Mouse (Mus musculus): ENCODE data around the gene Gm11444. TPM values are rescaled to one million over a fixed set of nuclear protein-coding genes. Genes with fewer than 3 reads are reported as not detected.
A peak's percentile ranks its signal among the peaks of the same experiment; 100 is the strongest.

Gene Gm11444
- not detected in 2 replicates for polyA plus RNA-seq (2015; fragmentation: Nextera tagmentation; extraction: Ambion mirVana)

GRCm38 (mm10) chr11:85850233-85850632, at the start of gene Gm11444:
Gene Gm11444, minus strand, starts transcription at chr11:85850333.
- no peak within 1 kb of the TSS for H3K9ac ChIP-seq (replicated peaks; ENCODE audit: low read depth, low read length)
- no peak within 1 kb of the TSS; the same call in 1 of the 2 replicates for H3K4me3 ChIP-seq (replicated peaks; ENCODE audit: low read length)
- H3K27ac ChIP-seq (ENCODE audit: low read length): no peak within 1 kb of the TSS
- 88% methylated on average over 6 of the region's 6 CpGs for WGBS
- ATAC-seq: no peak
- no peaks in the 10 kb centered on the region for H3K9me3 ChIP-seq (ENCODE audit: control insufficient read depth, low read length)
- peaks cover 16% of the 10 kb centered on the region for H3K27me3 ChIP-seq (replicated peaks; ENCODE audit: control insufficient read depth, insufficient read depth, low read length)
- peaks cover 4% of the 10 kb centered on the region for H3K4me1 ChIP-seq (replicated peaks; ENCODE audit: control insufficient read depth, insufficient read depth, low read length)
- no peaks in the 10 kb centered on the region for H3K36me3 ChIP-seq (ENCODE audit: control insufficient read depth, insufficient read depth)
- peak within 1 kb of the TSS; percentile 62; the same call in 1 of the 2 replicates for H3K4me2 ChIP-seq (ENCODE audit: low read length)

GRCm38 (mm10) chr11:85896335-85896985, 46.3 kb upstream of the Gm11444 start:
- 32% methylated on average over 9 of the region's 13 CpGs for WGBS
- H3K9me3 ChIP-seq (ENCODE audit: control insufficient read depth, low read length): no peaks in the 10 kb centered on the region
- no peak overlapping the region for H3K9ac ChIP-seq (replicated peaks; ENCODE audit: low read depth, low read length)
- no peak for ATAC-seq
- no peak overlapping the region for H3K27ac ChIP-seq (ENCODE audit: low read length)
- peaks cover 70% of the 10 kb centered on the region for H3K27me3 ChIP-seq (replicated peaks; ENCODE audit: control insufficient read depth, insufficient read depth, low read length)
- H3K4me1 ChIP-seq (replicated peaks; ENCODE audit: control insufficient read depth, insufficient read depth, low read length): peaks cover 8% of the 10 kb centered on the region
- H3K4me3 ChIP-seq (replicated peaks; ENCODE audit: low read length): no peak overlapping the region
- no peak overlapping the region for H3K4me2 ChIP-seq (ENCODE audit: low read length)
- H3K36me3 ChIP-seq (ENCODE audit: control insufficient read depth, insufficient read depth): no peaks in the 10 kb centered on the region

GRCm38 (mm10) chr11:85894731-85895545, 44.8 kb upstream of the Gm11444 start:
- under 1% methylated on average over 43 of the region's 43 CpGs for WGBS
- no peak for ATAC-seq
- Histone ChIP-seq H3K4me1 (replicated peaks; ENCODE audit: control insufficient read depth, insufficient read depth, low read length) (peaks cover 8% of the 10 kb centered on the region), H3K27me3 (replicated peaks; ENCODE audit: control insufficient read depth, insufficient read depth, low read length) (peaks cover 72% of the 10 kb centered on the region), H3K4me3 (replicated peaks; ENCODE audit: low read length) (peak overlapping the region; percentile 2; the same call in 1 of the 2 replicates), H3K27ac (ENCODE audit: low read length) (no peak overlapping the region), H3K4me2 (ENCODE audit: low read length) (peak overlapping the region; percentile 34; the same call in 1 of the 2 replicates), H3K9ac (replicated peaks; ENCODE audit: low read depth, low read length) (no peak overlapping the region), H3K9me3 (ENCODE audit: control insufficient read depth, low read length) (no peaks in the 10 kb centered on the region), H3K36me3 (ENCODE audit: control insufficient read depth, insufficient read depth) (no peaks in the 10 kb centered on the region)

DNA sequence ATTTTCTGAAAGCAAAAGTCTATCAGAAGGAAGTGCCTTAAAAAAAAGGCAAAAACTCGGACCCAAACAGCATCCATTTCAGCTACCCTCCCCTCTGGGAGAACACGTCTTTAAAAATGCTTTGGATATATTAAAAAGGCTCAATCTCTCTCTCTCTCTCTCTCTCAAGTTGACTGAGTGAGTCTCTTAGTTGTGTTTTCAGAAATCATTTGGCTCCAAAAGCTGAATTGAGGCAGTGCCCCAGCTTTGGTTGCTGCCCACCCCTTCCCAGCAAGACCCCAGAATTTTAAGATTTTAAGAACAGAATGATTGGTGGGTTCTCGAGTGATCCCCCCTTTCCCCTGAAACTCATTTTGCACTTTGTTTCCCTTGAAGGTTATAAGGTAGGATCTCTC, 44.0 kb upstream of the Gm11444 start:
- no peak for ATAC-seq
- no peaks in the 10 kb centered on the region for H3K9me3 ChIP-seq (ENCODE audit: control insufficient read depth, low read length)
- 4% methylated on average over 3 of the region's 3 CpGs for WGBS
- H3K36me3 ChIP-seq (ENCODE audit: control insufficient read depth, insufficient read depth): no peaks in the 10 kb centered on the region
- no peak overlapping the region for H3K4me3 ChIP-seq (replicated peaks; ENCODE audit: low read length)
- no peak overlapping the region for H3K27ac ChIP-seq (ENCODE audit: low read length)
- H3K4me2 ChIP-seq (ENCODE audit: low read length): no peak overlapping the region
- H3K4me1 ChIP-seq (replicated peaks; ENCODE audit: control insufficient read depth, insufficient read depth, low read length): peaks cover 8% of the 10 kb centered on the region
- H3K27me3 ChIP-seq (replicated peaks; ENCODE audit: control insufficient read depth, insufficient read depth, low read length): peaks cover 78% of the 10 kb centered on the region
- H3K9ac ChIP-seq (replicated peaks; ENCODE audit: low read depth, low read length): no peak overlapping the region

DNA sequence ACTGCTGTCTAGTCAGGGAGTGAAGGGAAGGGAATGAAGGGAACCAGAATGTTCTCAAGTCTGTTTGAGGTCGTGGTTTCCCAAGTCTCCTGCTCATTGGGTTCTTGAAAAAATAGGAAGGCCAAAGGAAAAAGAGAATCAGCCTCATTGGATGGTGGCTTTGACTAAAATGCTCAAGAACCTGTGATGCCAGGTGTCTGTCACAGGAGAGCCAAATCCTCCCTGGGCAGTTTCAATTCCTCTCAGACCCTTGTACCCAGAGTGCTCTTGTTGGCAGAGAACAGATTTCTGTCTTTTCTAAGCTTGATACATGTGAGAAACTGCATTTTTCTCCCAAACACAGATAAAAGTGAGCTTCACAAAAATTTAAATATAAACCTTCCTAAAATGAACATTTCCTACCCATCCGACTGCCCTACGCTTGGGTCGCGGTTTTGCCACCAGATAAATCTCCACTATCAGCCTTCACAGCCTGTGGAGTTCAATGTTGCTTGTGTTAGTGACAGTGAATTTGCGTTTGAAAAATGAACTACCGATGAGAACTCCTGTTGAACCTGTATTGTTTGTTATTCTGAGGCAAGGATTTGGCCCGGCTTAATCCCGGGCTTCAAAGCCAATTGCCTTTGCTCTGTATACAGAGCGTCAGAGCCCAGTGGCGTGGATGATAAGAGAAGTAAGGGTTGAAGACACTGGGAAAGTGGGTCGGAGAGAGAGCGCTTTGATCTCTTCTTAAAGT, 43.4 kb upstream of the Gm11444 start:
- H3K9me3 ChIP-seq (ENCODE audit: control insufficient read depth, low read length): no peaks in the 10 kb centered on the region
- no peaks in the 10 kb centered on the region for H3K36me3 ChIP-seq (ENCODE audit: control insufficient read depth, insufficient read depth)
- no peak overlapping the region for H3K27ac ChIP-seq (ENCODE audit: low read length)
- peaks cover 83% of the 10 kb centered on the region for H3K27me3 ChIP-seq (replicated peaks; ENCODE audit: control insufficient read depth, insufficient read depth, low read length)
- no peak for ATAC-seq
- WGBS: 4% methylated on average over 13 of the region's 13 CpGs
- no peak overlapping the region for H3K9ac ChIP-seq (replicated peaks; ENCODE audit: low read depth, low read length)
- peaks cover 8% of the 10 kb centered on the region for H3K4me1 ChIP-seq (replicated peaks; ENCODE audit: control insufficient read depth, insufficient read depth, low read length)
- H3K4me2 ChIP-seq (ENCODE audit: low read length): no peak overlapping the region
- H3K4me3 ChIP-seq (replicated peaks; ENCODE audit: low read length): no peak overlapping the region

- ATAC-seq: no peak
Observed at GRCm38 (mm10) chr11:85892771-85893170, 42.6 kb upstream of the Gm11444 start.

DNA sequence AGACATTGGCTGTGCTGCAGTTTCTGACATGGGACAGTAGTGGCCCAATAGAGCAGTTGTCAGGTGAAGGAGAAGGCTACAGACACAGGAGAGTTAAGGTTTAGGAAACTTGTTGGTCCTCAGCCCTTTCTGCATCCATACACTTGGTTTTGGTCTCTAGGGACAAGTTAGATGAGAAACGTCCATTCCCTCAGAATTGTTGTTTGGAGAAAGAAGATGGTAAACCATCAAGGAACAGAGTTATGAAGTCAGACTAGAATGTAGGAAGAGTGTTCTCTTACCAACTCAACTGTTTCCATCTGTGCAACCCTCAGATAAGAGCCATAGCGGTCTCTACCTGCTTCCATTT, 41.5 kb upstream of the Gm11444 start:
- Histone ChIP-seq H3K9me3 (ENCODE audit: control insufficient read depth, low read length) (no peaks in the 10 kb centered on the region), H3K9ac (replicated peaks; ENCODE audit: low read depth, low read length) (no peak overlapping the region), H3K4me3 (replicated peaks; ENCODE audit: low read length) (no peak overlapping the region), H3K36me3 (ENCODE audit: control insufficient read depth, insufficient read depth) (no peaks in the 10 kb centered on the region), H3K4me1 (replicated peaks; ENCODE audit: control insufficient read depth, insufficient read depth, low read length) (peaks cover 12% of the 10 kb centered on the region), H3K4me2 (ENCODE audit: low read length) (no peak overlapping the region), H3K27ac (ENCODE audit: low read length) (no peak overlapping the region), H3K27me3 (replicated peaks; ENCODE audit: control insufficient read depth, insufficient read depth, low read length) (peaks cover 71% of the 10 kb centered on the region)
- ATAC-seq: no peak
- 4% methylated on average over 2 of the region's 2 CpGs for WGBS

More at GRCm38 (mm10) chr11:85892771-85893170, 42.6 kb upstream of the Gm11444 start:
- no peaks in the 10 kb centered on the region for H3K9me3 ChIP-seq (ENCODE audit: control insufficient read depth, low read length)
- H3K27me3 ChIP-seq (replicated peaks; ENCODE audit: control insufficient read depth, insufficient read depth, low read length): peaks cover 81% of the 10 kb centered on the region
- H3K4me2 ChIP-seq (ENCODE audit: low read length): no peak overlapping the region
- no peak overlapping the region for H3K9ac ChIP-seq (replicated peaks; ENCODE audit: low read depth, low read length)
- H3K4me1 ChIP-seq (replicated peaks; ENCODE audit: control insufficient read depth, insufficient read depth, low read length): peaks cover 12% of the 10 kb centered on the region
- WGBS: 2% methylated on average over 6 of the region's 6 CpGs
- H3K36me3 ChIP-seq (ENCODE audit: control insufficient read depth, insufficient read depth): no peaks in the 10 kb centered on the region
- no peak overlapping the region for H3K4me3 ChIP-seq (replicated peaks; ENCODE audit: low read length)
- no peak overlapping the region for H3K27ac ChIP-seq (ENCODE audit: low read length)

DNA sequence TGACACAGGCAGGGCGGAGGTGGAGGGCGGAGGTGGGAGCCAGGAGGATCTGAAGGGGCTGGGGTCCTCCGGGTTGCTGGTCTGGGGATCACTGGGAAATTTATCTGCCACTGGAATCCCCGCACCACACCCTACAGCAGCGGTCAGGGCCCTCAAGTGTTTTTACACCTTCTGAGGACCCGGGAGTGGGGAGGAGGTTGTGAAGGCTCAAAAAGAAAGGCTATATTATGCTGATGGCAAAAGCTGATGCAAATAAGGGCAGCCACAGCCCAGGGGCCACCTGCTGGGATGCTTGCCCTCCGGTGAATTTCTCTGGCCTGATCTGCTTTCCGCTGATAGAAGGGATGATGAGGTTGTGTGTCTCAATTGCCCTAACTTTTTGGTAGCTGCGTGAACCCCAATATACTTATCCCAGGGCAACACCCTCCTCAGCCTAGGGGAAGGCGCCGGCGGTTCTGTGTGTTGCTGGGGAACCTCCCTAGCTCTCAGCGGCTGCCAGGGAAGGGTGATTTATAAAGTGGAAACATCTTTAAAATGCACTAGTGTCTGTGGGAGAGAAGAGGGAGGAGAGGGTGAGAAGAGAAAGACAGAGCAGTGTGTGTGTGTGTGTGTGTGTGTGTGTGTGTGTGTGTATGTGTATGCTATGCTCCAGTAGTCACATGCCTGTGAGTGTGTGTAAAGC, 41.0 kb upstream of the Gm11444 start:
- peaks cover 71% of the 10 kb centered on the region for H3K27me3 ChIP-seq (replicated peaks; ENCODE audit: control insufficient read depth, insufficient read depth, low read length)
- no peak overlapping the region for H3K4me3 ChIP-seq (replicated peaks; ENCODE audit: low read length)
- H3K36me3 ChIP-seq (ENCODE audit: control insufficient read depth, insufficient read depth): no peaks in the 10 kb centered on the region
- H3K4me2 ChIP-seq (ENCODE audit: low read length): no peak overlapping the region
- H3K27ac ChIP-seq (ENCODE audit: low read length): no peak overlapping the region
- no peak overlapping the region for H3K9ac ChIP-seq (replicated peaks; ENCODE audit: low read depth, low read length)
- no peaks in the 10 kb centered on the region for H3K9me3 ChIP-seq (ENCODE audit: control insufficient read depth, low read length)
- WGBS: 3% methylated on average over 13 of the region's 13 CpGs
- H3K4me1 ChIP-seq (replicated peaks; ENCODE audit: control insufficient read depth, insufficient read depth, low read length): peaks cover 14% of the 10 kb centered on the region
- ATAC-seq: no peak

GRCm38 (mm10) chr11:85890563-85890845, 40.4 kb upstream of the Gm11444 start:
- no peaks in the 10 kb centered on the region for H3K9me3 ChIP-seq (ENCODE audit: control insufficient read depth, low read length)
- H3K27ac ChIP-seq (ENCODE audit: low read length): no peak overlapping the region
- H3K4me2 ChIP-seq (ENCODE audit: low read length): no peak overlapping the region
- H3K36me3 ChIP-seq (ENCODE audit: control insufficient read depth, insufficient read depth): no peaks in the 10 kb centered on the region
- peaks cover 71% of the 10 kb centered on the region for H3K27me3 ChIP-seq (replicated peaks; ENCODE audit: control insufficient read depth, insufficient read depth, low read length)
- no peak overlapping the region for H3K4me3 ChIP-seq (replicated peaks; ENCODE audit: low read length)
- 1% methylated on average over 13 of the region's 13 CpGs for WGBS
- no peak for ATAC-seq
- peaks cover 14% of the 10 kb centered on the region for H3K4me1 ChIP-seq (replicated peaks; ENCODE audit: control insufficient read depth, insufficient read depth, low read length)
- no peak overlapping the region for H3K9ac ChIP-seq (replicated peaks; ENCODE audit: low read depth, low read length)
